Mouse (Mus musculus) olfactory bulb, adult 2 months (tissue): Measurements from ENCODE around the gene 2700097O09Rik.

ENCODE experiments used
- CTCF ChIP-seq: fragments of 200-500 bp; IDR thresholded peaks from 2 replicates; pipeline ENCODE4 v1.5.1; 2012; ENCODE audit warnings: low read depth, mild to moderate bottlenecking, low read length, moderate library complexity; ENCODE audit not compliant: insufficient read depth
- POLR2A ChIP-seq: fragments of 200-500 bp; IDR thresholded peaks from 2 replicates; pipeline ENCODE4 v1.6.1; 2012; ENCODE audit warnings: mild to moderate bottlenecking, low read depth, low read length, moderate library complexity; ENCODE audit not compliant: insufficient read depth

GRCm38 (mm10) chr12:55013031-55013430 is 66.9 kb downstream of the 2700097O09Rik start:
- TF ChIP-seq CTCF = no peak
- no peak for TF ChIP-seq POLR2A
